Mouse (Mus musculus) thymus, adult 2 months (tissue): ENCODE measurements around the gene Cdca3.

Experiments
- CTCF ChIP-seq: fragments of 200-500 bp; IDR thresholded peaks from 2 replicates; pipeline ENCODE4 v1.5.1; 2012; ENCODE audit warnings: mild to moderate bottlenecking, control low read depth, low read length, moderate library complexity, borderline replicate concordance; ENCODE audit not compliant: control insufficient read depth, poor library complexity, insufficient read depth; ENCODE audit errors: extremely low read depth
- POLR2A ChIP-seq: fragments of 200-500 bp; IDR thresholded peaks from 2 replicates; pipeline ENCODE4 v1.6.1; 2012; ENCODE audit warnings: mild to moderate bottlenecking, low read length, control low read depth, moderate library complexity; ENCODE audit not compliant: control insufficient read depth, poor library complexity, insufficient read depth; ENCODE audit errors: extremely low read depth

- TF ChIP-seq CTCF, result no peak
- no peak for TF ChIP-seq POLR2A
Observed at GRCm38 (mm10) chr6:124840241-124841167, 11.2 kb downstream of the Cdca3 start, which contains the start of gene Gnb3.
